9 mouse cellular contexts compared by ENCODE assay signal in the genomic region with DNA sequence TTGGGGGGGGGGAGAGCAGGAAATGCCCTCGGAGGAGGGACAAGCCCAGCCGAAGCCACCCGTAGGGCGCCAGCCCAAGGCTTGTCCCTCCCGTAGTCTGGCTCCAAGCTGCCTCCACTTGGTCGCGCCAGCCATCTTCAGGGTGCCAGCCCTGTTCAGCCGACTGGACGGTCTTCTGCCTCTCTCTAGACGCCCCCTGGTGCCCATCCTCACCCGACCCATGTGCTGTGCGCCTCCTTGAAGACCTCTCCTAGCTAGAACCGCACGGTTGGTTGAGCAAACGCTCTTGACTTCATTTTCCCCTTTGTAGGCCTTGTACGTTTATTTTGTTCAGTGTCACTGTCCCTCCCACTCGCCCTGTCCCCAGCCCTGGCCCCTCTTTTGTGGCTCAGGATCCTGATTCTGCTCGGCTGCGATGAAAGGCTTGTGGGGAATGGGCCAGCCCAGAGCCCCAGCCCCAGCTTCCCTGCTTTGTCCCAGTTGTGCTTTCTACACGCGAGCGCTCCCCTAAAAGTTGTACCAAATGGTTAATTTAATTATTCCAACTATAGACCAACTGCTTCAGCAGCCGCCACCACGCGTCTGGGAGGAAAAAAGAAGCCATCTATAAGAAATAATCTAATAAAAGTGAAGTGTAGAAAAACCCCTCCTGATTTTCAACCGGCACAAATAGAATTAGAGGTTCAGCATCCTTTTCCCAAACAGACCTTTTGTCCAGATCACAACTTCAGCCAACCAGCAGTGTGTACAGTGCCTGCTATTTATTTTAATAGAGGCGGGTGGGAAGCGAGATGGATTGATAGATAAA. TPM values are rescaled to one million over a fixed set of nuclear protein-coding genes. Genes with fewer than 3 reads are reported as not detected.
A peak's percentile ranks its signal among the peaks of the same experiment; 100 is the strongest.
DNase-seq lines count a peak whose midpoint lies in the region; ATAC-seq lines count a peak whose summit lies in the region.
"Had no signal": no experiment of that assay in that cellular context is flagged by ENCODE, and none has a peak within 500 bp of the region (broad histone marks: within the 10 kb centered on the region; RNA-seq: fewer than 3 reads in every experiment).

No protein-coding gene starts in this region.

- H3K9ac ChIP-seq in stomach, embryonic 15.5 days = no peak overlapping the region

- WGBS in limb, embryonic 10.5 days = 2% methylated on average over 28 of the region's 28 CpGs
- 4% methylated on average over 28 of the region's 28 CpGs for WGBS in stomach, embryonic 15.5 days

- no peak overlapping the region for H3K4me2 ChIP-seq in stomach, embryonic 15.5 days

- peak; percentile 30 for DNase-seq in adrenal gland, postnatal 14 days
- no peak for DNase-seq in adrenal gland, adult 18-20 months (ENCODE audit: low spot score in 2 of 2)
- peak; percentile 13 for DNase-seq in right cerebral cortex, postnatal 14 days
- no peak for DNase-seq in right cerebral cortex, postnatal 36 days (ENCODE audit: low spot score in 2 of 2)
- peak; percentile 60 for DNase-seq in limb, embryonic 10.5 days (ENCODE audit: low spot score)
- no peak for DNase-seq in urinary bladder, postnatal 36 days (ENCODE audit: low spot score in 2 of 2)
- no peak for DNase-seq in urinary bladder, postnatal 10 days (ENCODE audit: low spot score)

- H3K4me3 ChIP-seq in limb, embryonic 10.5 days = no peak overlapping the region
- no peak overlapping the region for H3K4me3 ChIP-seq in stomach, embryonic 15.5 days (replicated peaks)

- H3K27me3 ChIP-seq in limb, embryonic 10.5 days (ENCODE audit: low read depth, poor library complexity, severe bottlenecking) = peaks cover 99% of the 10 kb centered on the region
- peaks cover 86% of the 10 kb centered on the region for H3K27me3 ChIP-seq in stomach, embryonic 15.5 days (replicated peaks)

- no peaks in the 10 kb centered on the region for H3K9me3 ChIP-seq in limb, embryonic 10.5 days (replicated peaks)
- H3K9me3 ChIP-seq in stomach, embryonic 15.5 days = no peaks in the 10 kb centered on the region

- H3K4me1 ChIP-seq in limb, embryonic 10.5 days = peaks cover 17% of the 10 kb centered on the region
- H3K4me1 ChIP-seq in stomach, embryonic 15.5 days = 0 out of 2 replicates have a peak, but pooled peaks cover 2% of the 10 kb centered on the region

- no peaks in the 10 kb centered on the region for H3K36me3 ChIP-seq in limb, embryonic 10.5 days
- H3K36me3 ChIP-seq in stomach, embryonic 15.5 days = no peaks in the 10 kb centered on the region

- H3K27ac ChIP-seq in limb, embryonic 10.5 days = no peak overlapping the region
- no peak overlapping the region for H3K27ac ChIP-seq in stomach, embryonic 15.5 days

- peak; percentile 18; the same call in 1 of the 2 replicates for ATAC-seq in stomach, embryonic 15.5 days (ENCODE audit: insufficient read depth, low FRiP score, low read depth)

RNA-seq across cellular contexts. Expression of gene Phox2b, which starts 2.9 kb away (rescaled TPM):
- total RNA-seq in adrenal gland, postnatal 14 days (2021) = 15.9 and 17.3 TPM in 2 replicates
- total RNA-seq in adrenal gland, adult 18-20 months (2021) = 10 to 100 TPM; 15.6 to 17.2 TPM
- polyA plus RNA-seq in limb, embryonic 10.5 days (2016; fragmentation: Nextera tagmentation; extraction: Ambion mirVana) = 0.08 and 0.11 TPM in 2 replicates
- 20.3 and 20.7 TPM in 2 replicates for polyA plus RNA-seq in stomach, embryonic 15.5 days (2015; fragmentation: Nextera tagmentation; extraction: Ambion mirVana)
- total RNA-seq: hematopoietic stem cell, adult 5-6 weeks had no signal

Comparison
In these comparisons a context has a peak if more than half of its experiments do, and no peak if none do; other contexts are left out.
1. DNase-seq: peak in adrenal gland, postnatal 14 days (single experiment), right cerebral cortex, postnatal 14 days (single experiment) and limb, embryonic 10.5 days (single experiment); none in adrenal gland, adult 18-20 months (0 of 2), right cerebral cortex, postnatal 36 days (0 of 2), urinary bladder, postnatal 36 days (0 of 2) and urinary bladder, postnatal 10 days (single experiment).